Mouse (Mus musculus): ENCODE results near the gene Shq1. TPM values are rescaled to one million over a fixed set of nuclear protein-coding genes. Genes with fewer than 3 reads are reported as not detected.

The Shq1 gene
- polyA plus RNA-seq, 1 experiment from 2014 or later, result 7.7 TPM

- no peak for ATAC-seq (ENCODE audit: low FRiP score, low TSS enrichment)
- no peak for DNase-seq (ENCODE audit: low spot score)
- Histone ChIP-seq H3K36me3 (ENCODE audit: control insufficient read depth, insufficient read depth, low read length) (no peaks in the 10 kb centered on the region), H3K27me3 (ENCODE audit: control insufficient read depth, insufficient read depth, low read length) (no peaks in the 10 kb centered on the region), H3K9me3 (ENCODE audit: control insufficient read depth, low read length) (no peaks in the 10 kb centered on the region), H3K9ac (ENCODE audit: low read length) (no peak overlapping the region), H3K4me2 (replicated peaks; ENCODE audit: low read depth) (no peak overlapping the region), H3K4me1 (replicated peaks; ENCODE audit: control insufficient read depth, insufficient read depth) (no peaks in the 10 kb centered on the region; the same call in 1 of the 2 replicates), H3K4me3 (ENCODE audit: low read depth, low read length) (no peak overlapping the region), H3K27ac (replicated peaks) (no peak overlapping the region)
- 88% methylated on average over 15 of the region's 15 CpGs for WGBS
- TF ChIP-seq EP300 (optimal IDR thresholded peaks at IDR 0.05) (no peak), CTCF (IDR thresholded peaks at IDR 0.05; ENCODE audit: low read depth) (no peak)
Observed at GRCm38 (mm10) chr6:100644631-100645030, 26.3 kb downstream of the Shq1 start.

- WGBS, result 81% methylated on average over 2 of the region's 2 CpGs
- DNase-seq (ENCODE audit: low spot score) (no peak), ATAC-seq (ENCODE audit: low FRiP score, low TSS enrichment) (no peak)
- Histone ChIP-seq H3K27ac (replicated peaks) (no peak overlapping the region), H3K36me3 (ENCODE audit: control insufficient read depth, insufficient read depth, low read length) (no peaks in the 10 kb centered on the region), H3K9me3 (ENCODE audit: control insufficient read depth, low read length) (no peaks in the 10 kb centered on the region), H3K4me3 (ENCODE audit: low read depth, low read length) (no peak overlapping the region), H3K4me1 (replicated peaks; ENCODE audit: control insufficient read depth, insufficient read depth) (no peaks in the 10 kb centered on the region; the same call in 1 of the 2 replicates), H3K27me3 (ENCODE audit: control insufficient read depth, insufficient read depth, low read length) (no peaks in the 10 kb centered on the region), H3K9ac (ENCODE audit: low read length) (no peak overlapping the region), H3K4me2 (replicated peaks; ENCODE audit: low read depth) (no peak overlapping the region)
- TF ChIP-seq EP300 (optimal IDR thresholded peaks at IDR 0.05) (no peak), CTCF (IDR thresholded peaks at IDR 0.05; ENCODE audit: low read depth) (no peak)
Observed at GRCm38 (mm10) chr6:100642786-100643185, 28.2 kb downstream of the Shq1 start.

- TF ChIP-seq EP300 (optimal IDR thresholded peaks at IDR 0.05) (no peak), CTCF (IDR thresholded peaks at IDR 0.05; ENCODE audit: low read depth) (no peak)
- DNase-seq (ENCODE audit: low spot score) (no peak), ATAC-seq (ENCODE audit: low FRiP score, low TSS enrichment) (no peak)
- no peak overlapping the region for H3K9ac ChIP-seq (ENCODE audit: low read length)
- H3K9me3 ChIP-seq (ENCODE audit: control insufficient read depth, low read length), result no peaks in the 10 kb centered on the region
- no peaks in the 10 kb centered on the region for H3K36me3 ChIP-seq (ENCODE audit: control insufficient read depth, insufficient read depth, low read length)
- no peaks in the 10 kb centered on the region; the same call in 1 of the 2 replicates for H3K4me1 ChIP-seq (replicated peaks; ENCODE audit: control insufficient read depth, insufficient read depth)
- no peak overlapping the region for H3K4me2 ChIP-seq (replicated peaks; ENCODE audit: low read depth)
- no peaks in the 10 kb centered on the region for H3K27me3 ChIP-seq (ENCODE audit: control insufficient read depth, insufficient read depth, low read length)
- H3K4me3 ChIP-seq (ENCODE audit: low read depth, low read length), result no peak overlapping the region
- WGBS, result 81% methylated on average over 1 of the region's 1 CpGs
- no peak overlapping the region for H3K27ac ChIP-seq (replicated peaks)
Observed at GRCm38 (mm10) chr6:100640591-100640990, 30.4 kb downstream of the Shq1 start.

- ATAC-seq (ENCODE audit: low FRiP score, low TSS enrichment) (no peak), DNase-seq (ENCODE audit: low spot score) (no peak)
- H3K4me2 ChIP-seq (replicated peaks; ENCODE audit: low read depth), result no peak overlapping the region
- TF ChIP-seq EP300 (optimal IDR thresholded peaks at IDR 0.05), result no peak
- TF ChIP-seq CTCF (IDR thresholded peaks at IDR 0.05; ENCODE audit: low read depth), result no peak
- 54% methylated on average over 6 of the region's 6 CpGs for whole genome bisulfite sequencing
- no peaks in the 10 kb centered on the region for H3K4me1 ChIP-seq (replicated peaks; ENCODE audit: control insufficient read depth, insufficient read depth)
- H3K9ac ChIP-seq (ENCODE audit: low read length), result no peak overlapping the region
- no peak overlapping the region for H3K27ac ChIP-seq (replicated peaks)
- no peaks in the 10 kb centered on the region for H3K36me3 ChIP-seq (ENCODE audit: control insufficient read depth, insufficient read depth, low read length)
- H3K27me3 ChIP-seq (ENCODE audit: control insufficient read depth, insufficient read depth, low read length), result no peaks in the 10 kb centered on the region
- no peaks in the 10 kb centered on the region for H3K9me3 ChIP-seq (ENCODE audit: control insufficient read depth, low read length)
- no peak overlapping the region for H3K4me3 ChIP-seq (ENCODE audit: low read depth, low read length)
Observed at GRCm38 (mm10) chr6:100629086-100629485, 41.9 kb downstream of the Shq1 start.

GRCm38 (mm10) chr6:100628223-100628622 is 42.7 kb downstream of the Shq1 start:
- H3K4me2 ChIP-seq (replicated peaks; ENCODE audit: low read depth), result no peak overlapping the region
- H3K27ac ChIP-seq (replicated peaks), result no peak overlapping the region
- DNase-seq (ENCODE audit: low spot score) (no peak), ATAC-seq (ENCODE audit: low FRiP score, low TSS enrichment) (no peak)
- no peak overlapping the region for H3K9ac ChIP-seq (ENCODE audit: low read length)
- no peak overlapping the region for H3K4me3 ChIP-seq (ENCODE audit: low read depth, low read length)
- H3K36me3 ChIP-seq (ENCODE audit: control insufficient read depth, insufficient read depth, low read length), result no peaks in the 10 kb centered on the region
- no peaks in the 10 kb centered on the region for H3K27me3 ChIP-seq (ENCODE audit: control insufficient read depth, insufficient read depth, low read length)
- TF ChIP-seq CTCF (IDR thresholded peaks at IDR 0.05; ENCODE audit: low read depth) (no peak), EP300 (optimal IDR thresholded peaks at IDR 0.05) (no peak)
- 58% methylated on average over 3 of the region's 3 CpGs for WGBS
- H3K4me1 ChIP-seq (replicated peaks; ENCODE audit: control insufficient read depth, insufficient read depth), result no peaks in the 10 kb centered on the region
- no peaks in the 10 kb centered on the region for H3K9me3 ChIP-seq (ENCODE audit: control insufficient read depth, low read length)

- Histone ChIP-seq H3K36me3 (ENCODE audit: control insufficient read depth, insufficient read depth, low read length) (no peaks in the 10 kb centered on the region), H3K27me3 (ENCODE audit: control insufficient read depth, insufficient read depth, low read length) (no peaks in the 10 kb centered on the region), H3K4me2 (replicated peaks; ENCODE audit: low read depth) (no peak overlapping the region), H3K9me3 (ENCODE audit: control insufficient read depth, low read length) (no peaks in the 10 kb centered on the region), H3K9ac (ENCODE audit: low read length) (no peak overlapping the region), H3K27ac (replicated peaks) (no peak overlapping the region), H3K4me3 (ENCODE audit: low read depth, low read length) (no peak overlapping the region), H3K4me1 (replicated peaks; ENCODE audit: control insufficient read depth, insufficient read depth) (no peaks in the 10 kb centered on the region)
- DNase-seq (ENCODE audit: low spot score) (no peak), ATAC-seq (ENCODE audit: low FRiP score, low TSS enrichment) (no peak)
- WGBS, result 66% methylated on average over 2 of the region's 2 CpGs
- TF ChIP-seq CTCF (IDR thresholded peaks at IDR 0.05; ENCODE audit: low read depth) (no peak), EP300 (optimal IDR thresholded peaks at IDR 0.05) (no peak)
Observed at GRCm38 (mm10) chr6:100623922-100624321, 47.0 kb downstream of the Shq1 start.
